Mouse (Mus musculus): ENCODE data around the gene P2ry6.
A peak's percentile ranks its signal among the peaks of the same experiment; 100 is the strongest.

Gene P2ry6

DNA sequence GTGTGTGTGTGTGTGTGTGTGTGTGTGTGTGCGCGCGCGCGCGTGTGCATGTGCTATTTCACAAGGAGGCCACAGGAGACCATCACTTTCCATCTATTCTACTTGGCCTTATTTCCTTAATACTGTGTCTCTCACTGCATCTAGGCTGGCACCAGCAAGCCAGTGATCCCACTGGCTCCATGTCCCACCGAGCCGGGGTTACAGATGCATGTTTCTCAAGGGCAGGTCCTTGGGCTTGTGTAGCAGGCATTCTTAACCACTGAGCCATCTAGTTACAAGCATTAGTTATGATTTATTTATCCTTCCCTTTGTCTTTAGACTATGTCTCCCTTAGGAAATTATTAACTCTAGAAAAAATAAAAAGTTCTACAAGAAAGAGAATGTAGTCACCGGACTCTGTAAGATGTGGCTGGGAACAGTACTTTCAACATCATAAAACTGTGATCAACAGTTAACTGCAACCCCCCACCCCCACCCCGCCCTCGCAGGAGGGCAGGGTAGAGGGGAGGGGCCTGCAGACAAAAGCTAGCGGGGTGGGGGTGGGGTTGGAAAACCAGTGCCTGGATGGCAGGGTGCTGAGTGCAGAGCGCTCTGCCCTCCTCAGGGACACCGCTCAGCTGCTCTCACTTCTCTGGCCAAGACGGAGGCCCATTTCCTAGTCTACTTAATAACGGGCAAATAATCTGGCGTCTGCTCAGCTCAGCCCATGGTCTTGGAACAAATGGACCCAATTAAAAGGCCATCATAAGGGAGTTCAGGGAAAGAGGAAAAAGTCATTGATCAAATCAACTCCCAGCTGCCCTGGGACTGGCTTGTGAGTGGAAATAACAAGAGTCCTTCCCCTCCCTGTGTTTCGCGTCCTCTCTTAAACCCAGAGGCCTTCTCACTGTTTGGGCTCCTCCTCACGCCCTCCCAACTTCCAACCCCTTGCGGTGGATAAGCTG is 10.3 kb upstream of the P2ry6 start:
- DNase-seq, result peak; percentile 30 to 32

DNA sequence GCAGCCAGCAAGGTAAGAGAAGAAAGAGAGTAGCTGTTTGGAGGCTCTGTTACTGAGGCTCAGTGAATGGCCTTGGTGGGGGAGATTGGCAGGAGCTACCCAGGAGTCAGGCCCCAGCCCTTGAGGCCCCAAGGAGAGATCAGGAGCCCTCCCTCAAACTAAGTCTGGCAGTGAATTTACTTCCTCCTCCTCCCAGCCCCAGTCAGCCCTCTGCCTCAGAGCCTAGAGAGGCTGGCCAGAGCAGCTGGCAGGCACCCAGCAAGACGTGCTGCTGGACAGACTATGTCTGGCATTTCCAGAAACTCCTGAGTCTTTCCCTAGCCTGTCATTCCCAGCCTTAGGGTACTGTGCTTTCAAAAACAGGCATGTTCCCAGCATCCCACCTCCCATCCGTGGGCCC is 4.7 kb upstream of the P2ry6 start:
- DNase-seq, result peak; percentile 56 to 70

DNA sequence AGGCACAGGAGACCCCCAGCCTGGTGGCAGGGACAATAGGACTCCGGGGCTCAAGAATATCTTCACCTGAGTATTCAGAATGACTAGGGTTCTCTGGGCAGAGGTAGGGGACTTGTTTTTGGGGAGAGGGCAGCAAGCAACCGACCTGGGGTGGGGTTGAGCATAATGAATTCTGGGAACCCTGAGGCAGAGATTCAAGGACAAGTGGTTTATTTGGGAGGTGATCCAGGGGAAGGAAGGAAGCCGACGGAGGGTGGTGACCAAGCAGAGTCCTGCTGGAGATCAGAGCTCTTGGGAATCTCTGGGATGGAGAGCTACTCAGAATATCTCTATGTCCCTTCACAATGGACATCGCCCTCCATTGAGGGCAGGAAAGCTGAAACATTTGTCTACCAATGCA is 3.7 kb upstream of the P2ry6 start:
- DNase-seq, result no peak

DNA sequence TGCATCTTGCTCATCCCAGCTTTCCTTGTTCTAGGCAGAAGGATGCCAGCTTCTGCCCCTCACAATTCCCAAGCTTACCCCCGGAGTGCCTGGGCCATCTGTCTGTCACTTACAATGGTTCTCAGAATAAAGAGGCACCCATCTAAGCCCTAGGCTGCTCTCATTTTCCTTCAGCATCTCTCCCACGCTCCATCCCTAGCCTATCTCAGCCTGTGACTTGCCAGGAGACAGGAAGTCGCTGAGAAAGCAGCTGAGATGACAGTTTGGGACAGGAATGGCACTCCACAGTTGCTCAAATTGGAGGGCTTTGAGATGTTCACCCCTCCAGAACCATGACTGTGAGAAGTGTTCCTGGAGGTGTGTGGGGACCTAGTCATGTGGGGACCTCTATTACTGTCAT is 1.6 kb downstream of the P2ry6 start:
- DNase-seq, result no peak

DNA sequence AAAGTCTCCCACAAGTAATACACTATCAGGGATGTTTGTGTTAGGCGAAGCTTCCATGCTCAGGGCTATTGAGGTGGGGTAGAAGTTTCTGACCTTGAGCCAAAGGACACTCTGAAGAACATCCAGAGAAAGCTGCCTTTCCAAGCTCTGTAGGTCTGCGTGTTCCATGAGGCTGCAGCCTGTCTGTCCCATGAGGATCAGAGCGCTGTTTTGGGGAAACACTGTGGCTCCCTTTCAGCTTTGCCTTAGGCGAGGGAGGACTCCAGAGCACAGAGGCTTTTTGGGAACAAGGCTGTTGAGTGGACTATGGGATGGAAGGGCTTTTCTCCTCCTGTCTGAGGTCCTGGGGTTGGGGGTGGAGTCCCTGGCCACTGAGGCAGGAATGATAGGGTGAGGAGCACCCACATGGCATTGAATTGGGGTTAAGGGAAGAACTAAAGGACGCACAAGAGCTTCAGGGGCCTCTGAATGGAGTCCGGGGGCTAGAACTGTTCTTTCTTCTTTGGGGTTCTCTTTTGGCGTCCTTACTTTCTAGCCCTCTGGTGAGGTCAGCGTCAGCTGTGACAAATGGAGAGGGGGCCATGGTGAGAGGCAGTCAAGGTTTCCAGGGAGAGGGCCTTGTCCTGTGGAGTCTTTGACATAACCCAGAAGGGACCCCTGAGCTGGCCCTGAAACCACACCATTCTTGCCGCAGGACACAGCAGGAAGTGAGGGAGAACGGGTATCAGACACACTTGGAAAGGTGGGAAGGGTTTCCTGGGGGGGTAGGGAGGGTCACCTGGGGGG is 5.4 kb downstream of the P2ry6 start:
- DNase-seq, result no peak

DNA sequence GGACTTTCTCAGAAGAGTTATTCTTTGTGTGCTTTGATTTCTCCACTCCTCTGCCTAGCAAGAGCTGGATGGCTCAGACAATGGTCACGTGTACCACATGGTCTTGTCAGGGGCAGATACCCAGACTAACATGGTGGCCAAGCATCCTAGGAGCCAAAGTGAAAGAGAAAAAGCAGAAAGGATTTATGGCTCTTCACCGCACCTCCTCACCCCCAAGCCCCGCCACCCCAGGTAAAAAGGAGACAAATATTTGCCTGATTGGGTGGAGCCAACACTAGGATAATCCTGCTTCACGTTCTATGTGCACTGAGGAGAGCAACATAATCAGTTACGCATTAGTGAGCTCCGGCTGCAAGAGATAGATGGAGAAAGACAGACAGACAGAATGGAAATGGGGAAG is 6.1 kb downstream of the P2ry6 start:
- DNase-seq, result no peak

DNA sequence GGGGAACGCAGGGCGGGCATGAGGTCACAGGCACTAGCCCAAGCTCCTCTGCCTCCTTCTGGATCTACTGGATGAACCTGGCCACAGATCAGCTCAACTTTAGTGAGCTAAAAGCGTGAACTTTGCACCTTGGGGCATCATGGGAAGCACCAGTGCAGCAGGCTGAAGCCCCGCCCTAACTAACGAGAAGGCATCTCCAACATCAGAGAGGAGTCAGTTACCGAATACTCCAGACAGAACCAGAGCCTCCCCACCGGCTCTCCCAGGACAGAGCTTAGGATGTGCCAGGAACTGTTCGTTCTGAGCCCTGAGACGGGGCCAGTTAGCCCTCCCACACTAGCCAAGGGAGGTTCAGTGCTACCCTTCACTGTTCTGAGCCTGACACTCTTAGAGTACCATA is 6.6 kb downstream of the P2ry6 start:
- DNase-seq, result no peak

DNA sequence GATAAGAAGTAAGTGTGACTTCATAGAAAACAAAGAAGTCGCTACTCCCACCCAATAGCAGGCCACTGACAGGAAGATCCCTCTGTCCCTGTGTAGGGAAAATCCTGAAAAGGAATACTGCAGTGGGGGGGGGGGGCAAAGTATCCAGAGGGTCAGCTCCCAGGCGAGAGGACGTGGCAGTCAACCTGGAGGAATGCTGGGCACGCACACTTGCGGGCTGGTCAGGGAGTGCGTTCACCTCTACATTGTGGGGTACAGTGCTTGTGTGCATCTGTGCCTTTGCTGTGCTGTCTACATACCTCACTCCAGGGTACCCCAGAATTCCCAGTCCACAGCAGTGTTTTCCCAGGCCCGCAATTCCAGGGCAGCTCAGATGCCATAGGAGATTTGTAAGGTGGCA is 8.4 kb downstream of the P2ry6 start:
- DNase-seq, result no peak

DNA sequence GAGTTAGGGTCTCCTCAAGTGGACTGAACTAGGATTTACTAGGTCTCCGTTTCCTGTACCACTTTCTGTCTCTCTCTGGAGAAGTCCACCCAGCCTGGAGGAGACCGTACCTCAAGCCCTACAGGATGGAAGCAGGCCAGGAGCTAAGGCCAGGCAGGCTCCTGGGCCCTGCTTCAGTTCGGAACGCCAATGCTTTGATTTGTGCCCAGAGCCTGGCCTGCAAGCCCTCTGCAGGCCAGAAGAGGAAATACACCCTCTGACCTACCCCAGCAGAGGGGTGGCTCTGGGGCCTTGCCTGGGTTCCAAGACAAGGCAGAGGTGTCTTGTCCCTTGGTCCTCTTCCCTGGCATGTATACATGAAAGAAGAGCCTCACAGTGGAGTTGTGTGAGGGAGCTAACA is 9.4 kb downstream of the P2ry6 start:
- peak; percentile 71 to 72 for DNase-seq

DNA sequence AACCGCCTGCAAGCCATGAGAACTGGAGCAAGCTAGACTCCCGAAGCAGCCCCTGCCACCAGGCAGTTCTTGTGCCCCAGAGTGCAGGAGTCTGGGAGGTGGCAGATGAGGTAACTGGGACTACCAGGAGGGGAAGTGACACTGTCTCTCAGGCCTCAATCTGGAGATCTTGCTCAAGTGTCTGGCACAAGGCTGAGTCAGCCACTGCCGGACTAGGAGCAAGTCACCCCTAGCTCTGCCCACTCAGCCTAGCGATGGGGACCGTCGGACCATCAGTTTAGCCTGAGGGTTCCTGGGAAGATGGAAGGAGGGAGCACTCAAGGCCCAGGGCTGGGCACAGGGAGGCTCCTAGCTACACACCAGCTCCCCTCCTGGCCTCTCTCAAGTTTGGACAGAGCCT is 10.2 kb downstream of the P2ry6 start:
- no peak for DNase-seq

DNA sequence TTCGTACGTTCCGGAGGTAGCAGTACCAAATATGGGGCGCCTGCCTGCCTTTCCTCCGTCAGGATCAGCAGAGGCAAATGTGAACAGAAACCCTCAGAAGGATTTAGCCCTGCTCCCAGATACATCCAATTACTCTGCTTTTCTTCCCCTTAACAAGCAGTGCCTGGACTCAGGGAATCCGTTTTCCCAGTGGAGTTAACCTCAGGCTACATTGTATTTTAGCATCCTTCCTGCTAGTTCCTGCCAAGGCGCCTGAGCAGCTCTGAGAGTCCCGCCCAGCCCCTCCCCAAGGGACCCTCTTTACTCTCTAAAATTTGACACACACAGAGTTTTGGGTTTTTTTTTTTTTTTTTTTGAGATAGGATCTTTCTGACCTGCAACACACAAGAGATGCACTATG is 11.1 kb downstream of the P2ry6 start:
- no peak for DNase-seq

DNA sequence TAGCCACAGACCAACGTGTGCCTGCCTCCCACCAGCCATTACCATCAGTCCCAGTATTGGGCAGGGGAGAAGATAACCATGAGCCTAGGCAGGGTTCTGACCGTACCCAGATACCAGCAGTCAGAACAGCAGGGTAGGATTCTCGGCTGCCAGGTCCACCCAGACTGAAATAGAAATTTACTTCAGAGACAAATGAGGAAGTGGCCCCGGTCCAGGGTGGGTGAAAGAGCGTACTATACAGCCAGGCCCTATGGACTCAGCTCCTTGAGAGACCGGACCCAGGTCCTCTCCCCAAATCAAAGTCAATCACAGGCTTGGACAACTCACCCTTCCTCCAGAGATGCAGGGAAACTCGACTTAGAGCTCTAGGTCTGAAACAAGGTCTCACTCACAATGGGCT is 13.3 kb downstream of the P2ry6 start:
- peak in 1 of 2 experiments; percentile 33 for DNase-seq

DNA sequence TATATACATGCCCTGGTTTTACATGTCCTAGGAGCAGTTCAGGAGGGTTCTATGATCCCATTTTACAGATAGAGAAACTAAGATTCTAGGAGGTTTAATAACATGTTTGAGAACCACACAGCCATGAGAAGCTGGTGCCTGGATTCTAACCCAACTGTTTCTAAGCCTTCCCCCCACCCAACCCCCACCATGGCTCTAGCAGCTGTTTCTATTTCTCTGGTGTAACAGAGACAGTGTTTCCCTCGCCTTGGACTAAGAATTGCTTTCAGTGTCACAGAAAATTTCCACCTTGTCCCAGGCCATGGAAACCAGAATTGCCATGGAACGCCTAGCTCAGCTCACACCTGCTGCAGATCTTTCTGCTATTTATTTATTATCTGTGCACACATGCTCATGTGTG is 14.0 kb downstream of the P2ry6 start:
- no peak for DNase-seq

DNA sequence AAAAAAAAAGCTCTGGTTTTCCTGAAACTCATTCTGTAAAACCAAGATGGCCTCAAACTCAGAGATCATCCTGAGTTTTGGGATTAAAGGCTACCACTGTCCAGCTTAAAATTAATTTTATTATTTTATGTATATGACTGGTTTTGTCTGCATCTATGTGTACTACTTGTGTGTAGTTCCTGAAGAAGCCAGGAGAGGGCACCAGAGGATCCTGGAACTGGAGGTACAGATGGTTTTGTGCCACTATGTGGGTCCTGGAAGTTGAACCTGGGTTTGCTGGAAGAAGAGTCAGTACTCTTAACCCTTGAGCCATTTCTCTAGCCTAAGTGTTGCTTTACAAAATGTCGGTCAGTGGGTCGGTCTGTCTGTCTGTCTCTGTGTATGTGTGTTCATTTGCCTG is 16.0 kb downstream of the P2ry6 start:
- peak in 1 of 2 experiments; percentile 49 for DNase-seq

DNA sequence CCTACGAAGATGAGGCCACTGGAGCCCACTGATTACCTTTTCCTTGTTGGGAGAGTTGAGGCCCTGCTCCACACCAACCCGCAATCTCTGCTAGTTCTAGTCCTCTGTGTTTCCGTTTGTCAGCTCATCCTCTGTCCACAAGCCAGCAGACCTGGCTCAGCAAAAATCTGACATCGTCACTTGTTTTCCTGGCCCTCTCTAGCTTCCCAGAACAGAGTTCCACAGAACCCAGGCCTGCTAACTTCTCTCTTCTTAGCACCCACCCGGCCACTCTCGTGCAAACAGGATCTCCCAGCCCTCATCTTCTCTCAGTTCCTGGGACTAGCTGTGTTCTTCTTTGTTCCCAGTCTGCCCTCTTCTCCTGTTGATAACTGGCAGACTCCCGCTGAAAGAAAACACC is 21.8 kb downstream of the P2ry6 start:
- DNase-seq, result no peak

DNA sequence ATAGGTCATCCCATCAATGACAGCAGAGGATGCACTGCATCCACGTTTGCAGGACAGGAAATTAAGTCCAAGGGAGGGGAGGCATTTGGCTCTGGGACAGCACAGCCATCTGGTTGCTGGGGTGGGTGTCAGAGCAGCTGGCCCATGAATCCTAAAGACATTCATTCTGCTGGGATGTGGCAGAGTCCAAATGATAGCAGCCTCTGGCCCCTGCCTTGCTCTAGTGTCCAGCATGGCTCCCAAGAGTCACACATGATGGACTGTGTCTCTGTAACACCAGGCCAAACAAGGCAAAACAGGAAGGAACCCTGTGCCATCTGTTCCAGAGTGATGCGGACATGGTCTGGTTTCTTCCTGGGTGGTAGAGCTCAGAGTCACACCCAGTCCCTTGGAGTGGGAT is 22.5 kb downstream of the P2ry6 start:
- peak in 1 of 2 experiments; percentile 57 for DNase-seq

DNA sequence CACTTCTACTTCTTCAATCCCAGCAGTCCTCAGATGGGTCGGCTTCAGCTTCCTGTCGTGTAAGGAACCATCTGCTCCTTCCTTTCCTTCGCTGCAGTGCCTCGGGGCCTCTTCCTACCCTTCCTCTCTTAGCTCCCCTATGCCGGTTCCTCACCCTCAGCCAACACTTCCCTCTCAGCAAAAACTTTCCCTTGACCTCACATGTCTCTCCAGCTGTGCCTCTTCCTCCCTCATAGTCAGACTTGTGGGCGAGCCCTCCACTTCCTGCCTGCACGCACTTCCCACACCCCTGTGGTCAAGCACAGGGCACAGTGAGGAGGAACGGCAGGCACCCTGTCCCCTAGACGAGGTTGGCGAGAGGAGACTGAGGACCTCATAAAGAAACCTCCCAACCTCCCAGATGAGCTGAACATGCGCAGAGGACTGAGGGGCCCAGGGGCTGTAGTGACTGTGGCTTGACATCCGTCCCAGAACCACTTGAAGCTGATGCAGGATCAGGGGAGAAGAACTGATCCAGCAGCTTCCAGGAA is 23.9 kb downstream of the P2ry6 start:
- no peak for DNase-seq

DNA sequence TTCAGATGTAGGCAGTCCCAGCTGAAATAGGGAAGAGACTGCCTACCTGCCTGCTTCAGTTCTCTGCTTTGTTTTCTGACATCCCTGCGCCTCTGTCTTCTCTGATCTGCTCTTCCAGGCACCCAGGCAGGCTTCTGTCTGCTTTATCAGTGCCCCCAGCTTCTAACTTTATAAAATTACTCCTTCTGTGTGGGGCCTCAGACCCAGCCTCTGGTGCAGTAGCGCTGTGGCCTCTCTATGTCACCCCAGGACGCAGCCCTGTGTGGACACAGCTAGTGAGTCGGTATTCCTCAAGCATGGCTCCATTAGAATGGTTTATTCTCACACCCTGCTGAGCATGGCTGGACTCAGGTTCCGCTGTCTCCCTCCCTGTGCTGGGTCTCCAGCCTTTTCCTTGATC is 24.4 kb downstream of the P2ry6 start:
- DNase-seq, result no peak

DNA sequence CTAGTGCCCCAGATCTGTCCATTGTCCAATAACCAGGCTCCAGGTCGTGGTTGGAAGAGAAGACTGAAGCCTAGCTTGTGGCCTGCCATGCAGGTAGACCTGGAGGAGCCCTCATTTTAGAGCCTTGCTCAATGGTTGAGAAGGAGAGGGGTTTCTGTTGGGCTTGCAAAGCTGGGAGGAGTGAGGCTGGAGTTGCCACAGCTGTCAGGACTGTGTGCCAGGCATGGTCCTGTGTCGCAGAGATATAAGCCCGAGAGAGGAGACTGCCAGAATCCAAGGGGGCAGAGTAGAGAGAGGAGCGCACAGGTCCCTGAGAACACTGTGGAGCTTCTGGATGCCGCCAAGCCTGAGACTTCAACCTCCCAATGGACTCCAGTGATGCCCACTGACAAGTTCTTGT is 29.7 kb downstream of the P2ry6 start:
- DNase-seq, result no peak

DNA sequence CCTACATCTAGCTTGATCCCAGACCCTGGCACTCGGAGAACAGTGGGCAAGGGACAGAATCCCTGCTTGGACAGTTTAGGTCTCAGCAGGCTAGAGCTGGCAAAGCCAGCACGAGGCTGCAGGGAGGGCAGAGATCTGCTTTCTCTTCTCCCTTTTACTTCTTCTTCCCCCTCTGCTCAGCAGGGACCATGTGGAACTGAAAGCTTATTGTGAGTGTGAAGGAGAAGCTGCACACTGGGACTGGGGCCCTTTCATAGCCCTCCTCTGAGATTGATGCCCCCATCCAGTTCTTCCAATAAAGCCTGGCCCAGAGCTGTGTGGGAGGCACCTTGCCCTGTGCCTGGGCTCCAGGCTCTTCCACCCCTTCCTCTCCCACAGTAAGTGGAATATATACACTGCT is 30.1 kb downstream of the P2ry6 start:
- no peak for DNase-seq

DNA sequence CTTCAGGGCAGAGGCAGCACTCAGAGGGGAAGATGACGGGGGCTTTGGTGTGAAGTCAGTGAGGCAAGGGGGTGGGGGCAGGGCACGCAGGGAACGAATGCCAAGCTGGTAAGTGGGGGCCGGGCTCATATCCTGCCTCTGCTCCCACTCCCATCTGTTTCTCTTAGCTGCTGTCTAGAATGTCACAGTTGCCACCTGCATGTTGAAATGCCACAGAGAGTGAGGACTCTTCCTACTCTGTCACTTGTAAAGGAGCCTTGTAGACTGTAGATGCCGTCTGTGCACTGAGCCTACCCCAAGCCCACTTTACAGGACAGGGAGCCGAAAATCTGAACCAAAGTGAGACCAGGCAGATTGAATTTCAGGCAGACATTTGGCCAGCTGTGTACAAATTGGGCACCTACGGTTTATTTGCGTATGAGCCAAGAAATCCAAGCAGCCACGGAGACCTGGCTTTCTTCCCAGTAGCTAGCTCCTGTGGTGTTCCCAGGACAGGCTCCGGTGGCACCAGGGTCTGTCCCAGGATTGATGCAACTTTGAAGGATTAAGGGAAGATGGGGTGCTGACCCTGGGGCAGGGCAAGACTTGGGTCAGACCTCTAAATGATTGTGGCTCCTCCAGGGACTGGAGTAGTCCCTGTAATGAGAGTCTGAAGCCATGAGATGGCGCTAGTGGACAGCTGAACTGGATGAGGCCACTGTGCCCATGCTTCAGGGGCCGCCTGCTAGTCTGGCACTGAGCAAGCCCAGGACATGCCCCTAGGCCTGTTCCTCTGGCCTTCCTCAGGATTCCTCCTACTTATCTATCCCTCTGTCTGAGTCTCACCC is 31.4 kb downstream of the P2ry6 start:
- peak; percentile 80 to 81 for DNase-seq

DNA sequence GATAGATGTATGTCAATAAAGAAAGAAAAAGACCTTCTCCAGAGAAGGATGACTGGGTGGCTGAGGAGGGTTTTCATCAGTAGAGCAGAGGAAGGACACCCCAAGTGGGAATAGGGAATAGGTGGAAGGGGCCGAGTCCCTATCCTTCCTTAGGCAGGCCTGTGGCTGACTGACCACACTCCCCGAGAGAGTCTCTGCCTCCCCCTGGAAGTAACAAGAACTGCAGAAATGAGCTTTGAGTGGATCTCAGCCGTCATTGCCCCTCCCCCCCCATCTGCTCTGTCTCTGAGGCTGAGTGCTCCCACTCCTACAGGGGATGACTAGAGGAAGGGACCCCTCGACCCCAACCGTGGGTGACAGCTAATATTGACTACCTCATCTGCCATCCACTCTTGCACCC is 33.3 kb downstream of the P2ry6 start:
- no peak for DNase-seq

DNA sequence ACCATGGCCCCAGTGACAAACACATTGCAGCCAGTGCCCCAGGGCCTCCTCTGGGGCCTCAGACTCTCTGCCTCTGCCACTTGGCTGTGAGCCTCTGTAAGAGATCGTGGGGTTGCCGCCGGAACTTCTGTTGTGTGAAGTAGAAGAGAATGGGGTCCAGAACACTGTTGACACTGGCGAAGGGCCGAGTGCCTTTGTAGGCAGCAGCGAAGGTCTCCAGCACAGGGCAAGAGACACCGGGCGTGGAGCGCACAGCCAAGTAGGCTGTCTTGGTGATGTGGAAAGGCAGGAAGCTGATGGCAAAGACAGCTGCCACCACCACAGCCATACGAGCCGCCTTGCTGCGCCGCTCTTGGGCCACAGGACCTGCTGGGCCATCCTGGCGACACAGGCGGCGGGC is 36.3 kb downstream of the P2ry6 start:
- peak; percentile 59 to 64 for DNase-seq
